Mouse (Mus musculus) midbrain, embryonic 14.5 days (tissue): ENCODE measurements at regions not wholly inside any gene's neighbourhood (a gene's known extent, or its start where the extent isn't known, plus 50 kb on each side); places are given as distances from the start of the nearest gene placed in this dataset.

ENCODE experiments used
- ATAC-seq: fragments of 200-750 bp; cut with Nextera tagmentation; 2 replicates; pipeline ENCODE4 v1.8.0; 2017; ENCODE audit warnings: moderate number of reproducible peaks, moderate library complexity; ENCODE audit not compliant: low FRiP score, low TSS enrichment
- DNase-seq: peaks from one replicate; pipeline ENCODE4 v3.0.0-alpha.2; 2015
- H3K27ac ChIP-seq: fragments of 300-500 bp; sonication (generic); replicated peaks from 2 replicates; pipeline ENCODE4 v1.5.1; 2014; ENCODE audit warnings: mild to moderate bottlenecking, low read depth, low read length, moderate library complexity
- H3K27me3 ChIP-seq: fragments of 300-500 bp; sonication (generic); 2 replicates; pipeline ENCODE4 v1.6.1; 2014; ENCODE audit warnings: low read length, control low read depth, mixed read lengths; ENCODE audit not compliant: control insufficient read depth, insufficient read depth
- H3K36me3 ChIP-seq: fragments of 300-500 bp; sonication (generic); 2 replicates; pipeline ENCODE4 v1.6.1; 2014; ENCODE audit warnings: low read length, control low read depth; ENCODE audit not compliant: control insufficient read depth, insufficient read depth
- H3K4me1 ChIP-seq: fragments of 300-500 bp; sonication (generic); 2 replicates; pipeline ENCODE4 v1.6.1; 2014; ENCODE audit warnings: mild to moderate bottlenecking, antibody characterized with exemption, low read length, control low read depth; ENCODE audit not compliant: control insufficient read depth, insufficient read depth
- H3K4me2 ChIP-seq: fragments of 300-500 bp; sonication (generic); 2 replicates; pipeline ENCODE4 v1.6.1; 2014; ENCODE audit warnings: mild to moderate bottlenecking, low read length, moderate library complexity
- H3K4me3 ChIP-seq: fragments of 300-500 bp; sonication (generic); replicated peaks from 2 replicates; pipeline ENCODE4 v1.5.1; 2014; ENCODE audit warnings: low read depth, low read length
- H3K9ac ChIP-seq: fragments of 300-500 bp; sonication (generic); replicated peaks from 2 replicates; pipeline ENCODE4 v1.6.1; 2014; ENCODE audit warnings: mild to moderate bottlenecking, low read length, moderate library complexity
- H3K9me3 ChIP-seq: fragments of 300-500 bp; sonication (generic); 2 replicates; pipeline ENCODE4 v1.6.1; 2016; ENCODE audit warnings: low read length, control low read depth, mixed read lengths; ENCODE audit not compliant: control insufficient read depth
- WGBS: fragments of 180-500 bp; shearing (Covaris S2); extraction: QIAGEN DNeasy Blood & Tissue Kit; methylation state at CpG from one replicate; pipeline ENCODE4 v1.1.7; 2014; 5-methylcytosine and 5-hydroxymethylcytosine counted together

GRCm38 (mm10) chr7:72362690-72363089 lies 56.3 kb upstream of the Mctp2 start:
- H3K27me3 ChIP-seq: no peaks in the 10 kb centered on the region
- peak; percentile 78 for DNase-seq
- ATAC-seq: no peak
- 17% methylated on average over 3 of the region's 3 CpGs for WGBS
- H3K4me2 ChIP-seq: no peak overlapping the region
- H3K4me3 ChIP-seq: no peak overlapping the region
- no peak overlapping the region for H3K9ac ChIP-seq
- H3K4me1 ChIP-seq: no peaks in the 10 kb centered on the region
- no peak overlapping the region for H3K27ac ChIP-seq
- no peaks in the 10 kb centered on the region for H3K9me3 ChIP-seq
- H3K36me3 ChIP-seq: no peaks in the 10 kb centered on the region

- Histone ChIP-seq H3K36me3 (no peaks in the 10 kb centered on the region), H3K9me3 (no peaks in the 10 kb centered on the region), H3K4me3 (no peak overlapping the region), H3K4me1 (no peaks in the 10 kb centered on the region), H3K27me3 (no peaks in the 10 kb centered on the region), H3K9ac (no peak overlapping the region), H3K27ac (no peak overlapping the region), H3K4me2 (no peak overlapping the region)
- DNase-seq: peak; percentile 80
- ATAC-seq: no peak
- WGBS: 41% methylated on average over 7 of the region's 7 CpGs
These were observed 84.9 kb upstream of the Mctp2 start for GRCm38 (mm10) chr7:72391323-72391722.

GRCm38 (mm10) chr7:72400056-72400455 lies 93.6 kb upstream of the Mctp2 start:
- H3K9me3 ChIP-seq: no peaks in the 10 kb centered on the region
- H3K27me3 ChIP-seq: no peaks in the 10 kb centered on the region
- H3K36me3 ChIP-seq: no peaks in the 10 kb centered on the region
- ATAC-seq: peak; percentile 48; the same call in 1 of the 2 replicates
- DNase-seq: peak; percentile 91
- no peak overlapping the region for H3K27ac ChIP-seq
- no peak overlapping the region for H3K4me2 ChIP-seq
- no peak overlapping the region for H3K4me3 ChIP-seq
- no peaks in the 10 kb centered on the region for H3K4me1 ChIP-seq
- H3K9ac ChIP-seq: no peak overlapping the region

GRCm38 (mm10) chr7:72406131-72406530 lies 99.7 kb upstream of the Mctp2 start:
- Histone ChIP-seq H3K27ac (no peak overlapping the region), H3K27me3 (no peaks in the 10 kb centered on the region), H3K4me3 (no peak overlapping the region), H3K9me3 (no peaks in the 10 kb centered on the region), H3K4me2 (no peak overlapping the region), H3K4me1 (no peaks in the 10 kb centered on the region), H3K9ac (no peak overlapping the region), H3K36me3 (no peaks in the 10 kb centered on the region)
- ATAC-seq: no peak
- WGBS: 90% methylated on average over 3 of the region's 3 CpGs
- DNase-seq: no peak

DNA sequence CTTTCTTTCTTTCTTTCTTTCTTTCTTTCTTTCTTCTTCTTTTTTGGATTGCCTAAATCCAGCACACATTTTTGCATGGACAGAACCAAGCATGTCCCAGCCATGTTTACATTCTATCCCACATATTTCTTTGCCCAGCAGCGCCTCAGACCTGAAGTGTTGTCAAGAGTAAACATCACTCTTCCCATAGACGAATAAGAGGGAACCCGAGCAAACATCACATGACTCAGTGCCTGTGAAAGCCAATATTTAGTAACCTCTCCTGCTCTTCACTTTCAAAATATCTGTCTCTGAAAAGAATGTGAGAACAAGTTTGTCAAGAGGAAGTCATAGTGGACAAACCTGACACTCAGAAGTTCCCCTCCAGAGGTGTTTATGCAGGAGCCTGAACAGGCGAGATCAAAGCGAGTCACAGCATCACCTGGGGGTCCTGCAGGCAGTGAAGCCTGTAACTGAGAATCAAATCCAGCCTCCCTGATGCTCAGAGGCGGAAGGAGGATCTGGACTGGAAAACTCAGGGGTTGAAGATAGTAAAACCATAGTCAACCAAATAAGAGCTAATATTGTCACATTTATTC lies 102.1 kb upstream of the Mctp2 start:
- Histone ChIP-seq H3K9ac (no peak overlapping the region), H3K4me1 (no peaks in the 10 kb centered on the region), H3K4me2 (no peak overlapping the region), H3K27ac (no peak overlapping the region), H3K9me3 (no peaks in the 10 kb centered on the region), H3K27me3 (no peaks in the 10 kb centered on the region), H3K36me3 (no peaks in the 10 kb centered on the region), H3K4me3 (no peak overlapping the region)
- ATAC-seq (no peak), DNase-seq (no peak)
- 80% methylated on average over 6 of the region's 6 CpGs for whole genome bisulfite sequencing

GRCm38 (mm10) chr7:72438552-72438951 lies 132.1 kb upstream of the Mctp2 start:
- H3K9ac ChIP-seq: no peak overlapping the region
- no peaks in the 10 kb centered on the region for H3K4me1 ChIP-seq
- no peak overlapping the region for H3K4me3 ChIP-seq
- H3K9me3 ChIP-seq: no peaks in the 10 kb centered on the region
- H3K36me3 ChIP-seq: no peaks in the 10 kb centered on the region
- H3K4me2 ChIP-seq: no peak overlapping the region
- WGBS: 65% methylated on average over 2 of the region's 2 CpGs
- DNase-seq (peak; percentile 24), ATAC-seq (no peak)
- H3K27ac ChIP-seq: no peak overlapping the region
- no peaks in the 10 kb centered on the region for H3K27me3 ChIP-seq

DNA sequence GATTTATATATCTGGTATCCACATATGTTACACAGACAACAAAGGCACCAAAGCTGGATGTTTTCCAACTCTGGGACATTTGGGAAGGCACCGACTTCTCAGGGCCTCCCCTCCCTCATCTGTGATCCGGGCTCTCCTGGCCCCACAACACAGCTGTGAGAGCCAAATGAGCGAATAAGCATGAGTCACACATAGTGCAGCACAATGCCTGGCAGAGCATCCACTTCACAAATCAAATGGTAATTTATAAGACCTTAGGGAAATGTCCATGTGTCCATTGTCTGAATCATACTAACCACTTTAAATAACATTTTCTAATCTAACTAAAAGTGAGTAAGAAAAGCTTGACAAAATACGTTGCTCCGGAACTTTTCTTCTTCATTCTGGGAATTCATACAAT lies 135.6 kb upstream of the Mctp2 start:
- 83% methylated on average over 5 of the region's 5 CpGs for WGBS
- no peaks in the 10 kb centered on the region for H3K4me1 ChIP-seq
- no peak overlapping the region for H3K4me3 ChIP-seq
- no peaks in the 10 kb centered on the region for H3K9me3 ChIP-seq
- no peak overlapping the region for H3K4me2 ChIP-seq
- peak; percentile 3 for DNase-seq
- H3K27me3 ChIP-seq: no peaks in the 10 kb centered on the region
- H3K27ac ChIP-seq: no peak overlapping the region
- ATAC-seq: no peak
- H3K9ac ChIP-seq: no peak overlapping the region
- no peaks in the 10 kb centered on the region for H3K36me3 ChIP-seq

GRCm38 (mm10) chr7:72444016-72444415 lies 137.6 kb upstream of the Mctp2 start:
- Histone ChIP-seq H3K9ac (no peak overlapping the region), H3K9me3 (no peaks in the 10 kb centered on the region), H3K4me2 (no peak overlapping the region), H3K27me3 (no peaks in the 10 kb centered on the region), H3K27ac (no peak overlapping the region), H3K4me1 (no peaks in the 10 kb centered on the region), H3K4me3 (no peak overlapping the region), H3K36me3 (no peaks in the 10 kb centered on the region)
- WGBS: 82% methylated on average over 1 of the region's 1 CpGs
- DNase-seq: no peak
- no peak for ATAC-seq

DNA sequence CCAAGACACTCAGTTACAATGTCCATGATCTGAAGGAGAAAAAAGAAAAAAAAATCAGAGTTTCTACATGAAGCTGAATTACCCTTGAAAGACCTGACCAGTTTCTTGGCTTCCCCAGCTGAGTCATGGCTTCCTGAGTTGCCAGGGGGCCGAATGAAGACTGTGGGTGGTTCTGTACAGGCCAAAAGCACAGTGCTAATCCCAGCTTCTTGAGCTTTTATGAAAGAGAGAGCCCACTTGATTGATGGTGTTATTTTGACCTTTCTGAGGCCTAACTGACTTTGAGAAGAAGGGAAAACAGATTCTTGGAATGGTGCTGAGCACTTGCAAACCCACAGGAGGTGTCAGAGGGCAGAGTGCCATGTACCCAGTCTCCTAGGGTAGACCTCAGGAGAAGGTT lies 138.4 kb upstream of the Mctp2 start:
- Histone ChIP-seq H3K36me3 (no peaks in the 10 kb centered on the region), H3K4me3 (no peak overlapping the region), H3K4me2 (no peak overlapping the region), H3K27me3 (no peaks in the 10 kb centered on the region), H3K27ac (no peak overlapping the region), H3K9ac (no peak overlapping the region), H3K9me3 (no peaks in the 10 kb centered on the region), H3K4me1 (no peaks in the 10 kb centered on the region)
- 74% methylated on average over 1 of the region's 1 CpGs for WGBS
- DNase-seq (no peak), ATAC-seq (no peak)
